Mouse (Mus musculus) bone marrow macrophage, adult 2 months (primary cell): ENCODE results near the gene Ccdc97.

Experiments
- CTCF ChIP-seq: IDR thresholded peaks from 2 replicates; pipeline ENCODE4 v1.5.1; 2012; ENCODE audit warnings: low read depth, mild to moderate bottlenecking, low read length, moderate library complexity
- POLR2A ChIP-seq: IDR thresholded peaks from 2 replicates; pipeline ENCODE4 v1.6.1; 2012; ENCODE audit warnings: mild to moderate bottlenecking, low read depth, low read length, borderline replicate concordance

DNA sequence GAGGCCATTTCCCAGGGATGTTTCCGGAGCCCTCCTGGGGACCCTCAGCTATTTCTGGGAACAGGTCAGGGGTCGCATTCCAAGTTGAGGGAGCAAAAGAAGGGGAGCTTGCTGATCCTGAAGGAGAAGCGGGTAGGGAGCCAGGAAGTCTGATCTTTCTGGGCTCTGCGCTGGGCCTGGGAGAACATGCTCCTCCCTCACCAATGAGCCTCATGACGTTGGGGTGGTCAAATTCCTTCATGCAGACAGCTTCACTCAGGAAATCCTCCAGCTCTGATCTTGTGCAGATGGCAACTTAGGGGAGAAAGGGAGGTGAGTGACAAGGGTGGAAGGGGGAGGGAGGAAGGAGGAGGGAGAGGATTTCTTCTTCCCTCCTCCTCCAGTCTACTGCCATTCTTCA, 45.3 kb upstream of the Ccdc97 start:
- TF ChIP-seq CTCF (no peak), POLR2A (no peak)
